Mouse (Mus musculus) limb, embryonic 12.5 days (tissue): Measurements from ENCODE around the gene Xpo5. TPM values are rescaled to one million over a fixed set of nuclear protein-coding genes. Genes with fewer than 3 reads are reported as not detected.
A peak's percentile ranks its signal among the peaks of the same experiment; 100 is the strongest.

Experiments
- ATAC-seq: fragments of 200-750 bp; cut with Nextera tagmentation; 2 replicates; pipeline ENCODE4 v1.8.0; 2017; ENCODE audit warnings: low read depth, moderate TSS enrichment; ENCODE audit not compliant: insufficient number of reproducible peaks, insufficient read depth, low FRiP score, low TSS enrichment
- H3K27ac ChIP-seq: fragments of 300-500 bp; sonication (generic); 2 replicates; pipeline ENCODE4 v1.5.1; 2016; ENCODE audit warnings: mild to moderate bottlenecking, moderate library complexity
- H3K27me3 ChIP-seq: fragments of 300-500 bp; sonication (generic); 2 replicates; pipeline ENCODE4 v1.6.1; 2016; ENCODE audit warnings: mild to moderate bottlenecking, moderate library complexity
- H3K36me3 ChIP-seq: fragments of 300-500 bp; sonication (generic); 2 replicates; pipeline ENCODE4 v1.6.1; 2016; ENCODE audit warnings: mild to moderate bottlenecking, moderate library complexity
- H3K4me1 ChIP-seq: fragments of 300-500 bp; sonication (generic); replicated peaks from 2 replicates; pipeline ENCODE4 v1.6.1; 2016
- H3K4me2 ChIP-seq: fragments of 300-500 bp; sonication (generic); 2 replicates; pipeline ENCODE4 v1.6.1; 2016; ENCODE audit warnings: mild to moderate bottlenecking, moderate library complexity
- H3K4me3 ChIP-seq: fragments of 300-500 bp; sonication (generic); replicated peaks from 2 replicates; pipeline ENCODE4 v1.5.1; 2016; ENCODE audit warnings: mild to moderate bottlenecking
- H3K9ac ChIP-seq: fragments of 300-500 bp; sonication (generic); replicated peaks from 2 replicates; pipeline ENCODE4 v1.6.1; 2016; ENCODE audit warnings: mild to moderate bottlenecking, moderate library complexity
- H3K9me3 ChIP-seq: fragments of 300-500 bp; sonication (generic); 2 replicates; pipeline ENCODE4 v1.6.1; 2016; ENCODE audit warnings: mild to moderate bottlenecking, moderate library complexity
- WGBS: fragments of 180-500 bp; shearing (Covaris S2); methylation state at CpG from one replicate; pipeline ENCODE4 v1.1.7; 2016; 5-methylcytosine and 5-hydroxymethylcytosine counted together
- microRNA counts: library from miRNA; unstranded; fragments of <30 nt; microRNA quantifications from one replicate; lab custom pipeline; 2017
- microRNA-seq: library from miRNA; unstranded; fragments of <30 nt; microRNA quantifications from one replicate; pipeline ENCODE4, GENCODE M21; 2017
- polyA plus RNA-seq: library from polyadenylated mRNA; unstranded; fragments of >200 nt; fragmentation: Nextera tagmentation; extraction: Ambion mirVana; gene quantifications from 2 replicates; pipeline ENCODE4 v1.2.1, GENCODE M21; 2016

Gene Xpo5
- polyA plus RNA-seq, 1 experiment from 2014 or later, result 63.1 TPM

GRCm38 (mm10) chr17:46285407-46285806 is 82.8 kb downstream of the Xpo5 start:
- peaks cover 37% of the 10 kb centered on the region for H3K4me1 ChIP-seq
- ATAC-seq, result no peak
- no peak overlapping the region for H3K4me3 ChIP-seq
- no peaks in the 10 kb centered on the region for H3K9me3 ChIP-seq
- 70% methylated on average over 6 of the region's 6 CpGs for WGBS
- no peak overlapping the region for H3K27ac ChIP-seq
- H3K36me3 ChIP-seq, result peaks cover 8% of the 10 kb centered on the region; the same call in 1 of the 2 replicates
- no peak overlapping the region for H3K9ac ChIP-seq
- H3K4me2 ChIP-seq, result no peak overlapping the region
- H3K27me3 ChIP-seq, result no peaks in the 10 kb centered on the region; the same call in 1 of the 2 replicates

GRCm38 (mm10) chr17:46287678-46288095 is 85.1 kb downstream of the Xpo5 start:
- no peak overlapping the region for H3K4me3 ChIP-seq
- ATAC-seq, result no peak
- 0 out of 2 replicates have a peak overlapping the region, but pooled peaks have one; percentile 18 for H3K9ac ChIP-seq
- H3K4me1 ChIP-seq, result peaks cover 20% of the 10 kb centered on the region
- no peaks in the 10 kb centered on the region for H3K36me3 ChIP-seq
- 50% methylated on average over 11 of the region's 11 CpGs for WGBS
- H3K27me3 ChIP-seq, result peaks cover 5% of the 10 kb centered on the region
- H3K27ac ChIP-seq, result peak overlapping the region; percentile 66
- no peaks in the 10 kb centered on the region for H3K9me3 ChIP-seq
- H3K4me2 ChIP-seq, result no peak overlapping the region

MicroRNAs within 50 kb of the gene (microRNA counts, 519-probe panel; counts per million panel counts)
- not detected for microRNA mmu-miR-693-3p (lab: Ali Mortazavi, UCI)
- microRNA mmu-miR-693-5p (lab: Ali Mortazavi, UCI), result not detected

Small RNA genes within 50 kb of the gene (microRNA-seq; reads per million reads assigned to microRNA genes)
- gene Mir693, result not detected

Other genes with a start within 250 kb of the Xpo5 start
- 6.2 TPM in 2 replicates for gene Vegfa, start 170.4 kb upstream of the Xpo5 start, polyA plus RNA-seq
- gene Mrps18a, start 91.8 kb upstream of the Xpo5 start, polyA plus RNA-seq, result 143 and 144 TPM in 2 replicates
- gene Rsph9, start 58.6 kb upstream of the Xpo5 start, polyA plus RNA-seq, result 9.5 and 12.7 TPM in 2 replicates
- gene Mad2l1bp, start 49.2 kb upstream of the Xpo5 start, polyA plus RNA-seq, result 36.1 and 36.4 TPM in 2 replicates
- 46.5 and 51.0 TPM in 2 replicates for gene Gtpbp2, start 41.8 kb upstream of the Xpo5 start, polyA plus RNA-seq
- 15.4 and 16.0 TPM in 2 replicates for gene Polh, start 137 bp upstream of the Xpo5 start, polyA plus RNA-seq
- 109 and 111 TPM in 2 replicates for gene Polr1c, start 45.3 kb downstream of the Xpo5 start, polyA plus RNA-seq
- gene Yipf3, start 45.3 kb downstream of the Xpo5 start, polyA plus RNA-seq, result 65.6 and 73.5 TPM in 2 replicates
- gene Lrrc73, start 50.7 kb downstream of the Xpo5 start, polyA plus RNA-seq, result 0.60 and 0.65 TPM in 2 replicates
- 59.9 and 62.8 TPM in 2 replicates for gene Tjap1, start 80.2 kb downstream of the Xpo5 start, polyA plus RNA-seq
- 3.8 and 4.8 TPM in 2 replicates for gene Dlk2, start 94.6 kb downstream of the Xpo5 start, polyA plus RNA-seq
- gene Abcc10, start 125.6 kb downstream of the Xpo5 start, polyA plus RNA-seq, result 7.7 and 8.2 TPM in 2 replicates
- gene Zfp318, start 180.9 kb downstream of the Xpo5 start, polyA plus RNA-seq, result 16.5 and 17.7 TPM in 2 replicates
- 0.40 and 0.63 TPM in 2 replicates for gene Crip3, start 226.1 kb downstream of the Xpo5 start, polyA plus RNA-seq
- not detected in 2 replicates for gene Slc22a7, start 235.7 kb downstream of the Xpo5 start, polyA plus RNA-seq